Mouse (Mus musculus) heart, postnatal 0 days (tissue): ENCODE data around the gene Olfr112.
"Not testable (repeated sequence)": the region's sequence is repeated elsewhere in the genome, so short reads cannot be mapped to it uniquely, and the experiment has no call there.

Experiments used
- CTCF ChIP-seq: IDR thresholded peaks from 2 replicates; pipeline ENCODE4 v1.5.1; 2016; ENCODE audit warnings: antibody characterized with exemption, control low read depth, low read depth
- EP300 ChIP-seq: IDR thresholded peaks from 2 replicates; pipeline ENCODE4 v1.6.1; 2016; ENCODE audit warnings: antibody characterized with exemption, low read depth

GRCm38 (mm10) chr17:37524612-37525011 lies 44.6 kb downstream of the Olfr112 start:
- TF ChIP-seq CTCF, EP300: not testable (repeated sequence)
